Mouse (Mus musculus) heart, embryonic 11.5 days (tissue): ENCODE results near the gene Gbp7. TPM values are rescaled to one million over a fixed set of nuclear protein-coding genes. Genes with fewer than 3 reads are reported as not detected.

Source experiments
- polyA plus RNA-seq: library from polyadenylated mRNA; unstranded; fragments of >200 nt; fragmentation: Nextera tagmentation; extraction: Ambion mirVana; gene quantifications from 2 replicates; pipeline ENCODE4 v1.2.1, GENCODE M21; 2014

The Gbp7 gene
- polyA plus RNA-seq, 1 experiment from 2014 or later = 1.1 TPM

Other genes with a start within 250 kb of the Gbp7 start
- 240 and 257 TPM in 2 replicates for gene Pdlim5, start 134.6 kb upstream of the Gbp7 start, polyA plus RNA-seq
- not detected in 2 replicates for gene Gbp5, start 36.4 kb upstream of the Gbp7 start, polyA plus RNA-seq
- 0.65 and 0.79 TPM in 2 replicates for gene Gbp3, start 29.7 kb downstream of the Gbp7 start, polyA plus RNA-seq
- gene Gbp2b, start 64.5 kb downstream of the Gbp7 start, polyA plus RNA-seq = not detected in 2 replicates
- gene Gbp2, start 90.3 kb downstream of the Gbp7 start, polyA plus RNA-seq = 0.97 and 1.1 TPM in 2 replicates
- 9.5 and 11.3 TPM in 2 replicates for gene Kyat3, start 170.7 kb downstream of the Gbp7 start, polyA plus RNA-seq
- gene Gtf2b, start 234.7 kb downstream of the Gbp7 start, polyA plus RNA-seq = 59.2 and 61.4 TPM in 2 replicates